Mouse (Mus musculus): ENCODE measurements around the gene Zfp748.
A peak's percentile ranks its signal among the peaks of the same experiment; 100 is the strongest.

Gene Zfp748

GRCm38 (mm10) chr13:67553730-67554129 lies at the start of gene Zfp748:
TSS of gene Zfp748 (minus strand) at chr13:67553830.
- no peak for DNase-seq (ENCODE audit: low read depth, low spot score)

- peak; percentile 22 for DNase-seq (ENCODE audit: low read depth, low spot score)
Observed at GRCm38 (mm10) chr13:67572591-67573189, 19.1 kb upstream of the Zfp748 start.

- peak; percentile 73 for DNase-seq (ENCODE audit: low read depth, low spot score)
Observed at GRCm38 (mm10) chr13:67552505-67553346, 904 bp downstream of the Zfp748 start.

GRCm38 (mm10) chr13:67545941-67546340 lies 7.7 kb downstream of the Zfp748 start:
- DNase-seq (ENCODE audit: low read depth, low spot score): no peak

- DNase-seq (ENCODE audit: low read depth, low spot score): no peak
Observed at GRCm38 (mm10) chr13:67527049-67527730, 26.4 kb downstream of the Zfp748 start.

GRCm38 (mm10) chr13:67525753-67526410 lies 27.7 kb downstream of the Zfp748 start, which contains the start of the genes Gm26965 and Zfp87:
TSS of gene Gm26965 (minus strand) at chr13:67526151.
TSS of gene Zfp87 (minus strand) at chr13:67526177.
- peak; percentile 89 for DNase-seq (ENCODE audit: low read depth, low spot score)

- no peak for DNase-seq (ENCODE audit: low read depth, low spot score)
Observed at GRCm38 (mm10) chr13:67500908-67501307, 52.7 kb downstream of the Zfp748 start.

GRCm38 (mm10) chr13:67500084-67500719 lies 53.4 kb downstream of the Zfp748 start, which contains the start of gene Zfp58:
TSS of gene Zfp58 (minus strand) at chr13:67500555.
- DNase-seq (ENCODE audit: low read depth, low spot score): peak; percentile 57

GRCm38 (mm10) chr13:67495631-67496030 lies 58.0 kb downstream of the Zfp748 start:
- DNase-seq (ENCODE audit: low read depth, low spot score): no peak

All from WW6 (cell line).